Mouse (Mus musculus): ENCODE measurements around the gene Zfp119b. TPM values are rescaled to one million over a fixed set of nuclear protein-coding genes. Genes with fewer than 3 reads are reported as not detected.

The Zfp119b gene
- total RNA-seq, 2 experiments from 2014 or later, result 2.4 TPM

Other genes starting within 250 kb of the Zfp119b start
- 1 to 10 TPM; 3.2 TPM for gene Pot1b, start 236.9 kb downstream of the Zfp119b start, total RNA-seq (2021)
- under 1 TPM; 0.64 to 0.67 TPM for gene Adgre4, start 199.5 kb downstream of the Zfp119b start, total RNA-seq (2021)
- gene Zfp119a, start 70.6 kb downstream of the Zfp119b start, total RNA-seq (2021), result 1 to 10 TPM; 3.1 to 4.9 TPM
- gene Zfp959, start 57.4 kb downstream of the Zfp119b start, total RNA-seq (2021), result 1 to 10 TPM; 4.5 to 4.9 TPM
- 1 to 10 TPM in 1 of 2 experiments, under 1 TPM in 1; 0.69 to 1.1 TPM for gene Ebi3, start 3.1 kb upstream of the Zfp119b start, total RNA-seq (2021)
- gene Yju2, start 9.6 kb upstream of the Zfp119b start, total RNA-seq (2021), result 1 to 10 TPM; 7.5 to 8.6 TPM
- 1 to 10 TPM; 1.1 to 1.9 TPM for gene Shd, start 21.0 kb upstream of the Zfp119b start, total RNA-seq (2021)
- gene Fsd1, start 37.0 kb upstream of the Zfp119b start, total RNA-seq (2021), result not detected
- gene Stap2, start 56.1 kb upstream of the Zfp119b start, total RNA-seq (2021), result 10 to 100 TPM; 12.3 to 12.9 TPM
- gene Mpnd, start 56.2 kb upstream of the Zfp119b start, total RNA-seq (2021), result 10 to 100 TPM; 59.7 to 60.5 TPM
- 10 to 100 TPM; 11.7 to 13.7 TPM for gene Sh3gl1, start 87.1 kb upstream of the Zfp119b start, total RNA-seq (2021)
- 1 to 10 TPM; 1.1 to 1.3 TPM for gene Chaf1a, start 90.9 kb upstream of the Zfp119b start, total RNA-seq (2021)
- gene Ubxn6, start 125.5 kb upstream of the Zfp119b start, total RNA-seq (2021), result 10 to 100 TPM; 51.4 to 57.0 TPM
- gene Hdgfl2, start 130.1 kb upstream of the Zfp119b start, total RNA-seq (2021), result 10 to 100 TPM; 30.6 to 37.2 TPM
- gene Plin4, start 160.3 kb upstream of the Zfp119b start, total RNA-seq (2021), result 100 to 1,000 TPM; 118 to 175 TPM
- 100 to 1,000 TPM; 166 TPM for gene Plin5, start 168.1 kb upstream of the Zfp119b start, total RNA-seq (2021)
- gene Lrg1, start 172.5 kb upstream of the Zfp119b start, total RNA-seq (2021), result 10 to 100 TPM; 56.2 to 65.4 TPM
- gene Sema6b, start 190.8 kb upstream of the Zfp119b start, total RNA-seq (2021), result 10 to 100 TPM; 12.5 to 13.5 TPM
- gene Tnfaip8l1, start 213.0 kb upstream of the Zfp119b start, total RNA-seq (2021), result 1 to 10 TPM; 1.3 to 1.5 TPM
- 10 to 100 TPM; 25.4 to 26.1 TPM for gene Mydgf, start 234.4 kb upstream of the Zfp119b start, total RNA-seq (2021)

Data from heart, adult 18-20 months (tissue).